Mouse (Mus musculus): ENCODE results near the gene Tada3. TPM values are rescaled to one million over a fixed set of nuclear protein-coding genes. Genes with fewer than 3 reads are reported as not detected.

The Tada3 gene
- polyA plus RNA-seq (2015; fragmentation: Nextera tagmentation; extraction: Ambion mirVana), result 16.5 and 17.2 TPM in 2 replicates

- Histone ChIP-seq H3K27me3 (ENCODE audit: control insufficient read depth, insufficient read depth, low read depth, low read length) (no peaks in the 10 kb centered on the region), H3K4me3 (ENCODE audit: low read depth, low read length) (peak within 1 kb of the TSS; percentile 78), H3K9ac (ENCODE audit: low read depth, low read length) (peak within 1 kb of the TSS; percentile 81), H3K4me2 (ENCODE audit: low read depth, low read length) (peak within 1 kb of the TSS; percentile 80), H3K36me3 (ENCODE audit: control insufficient read depth, insufficient read depth) (peaks cover 12% of the 10 kb centered on the region), H3K4me1 (ENCODE audit: control insufficient read depth, low read depth, low read length) (peaks cover 35% of the 10 kb centered on the region), H3K27ac (ENCODE audit: low read length) (peak within 1 kb of the TSS; percentile 97), H3K9me3 (replicated peaks; ENCODE audit: control insufficient read depth, low read length) (no peaks in the 10 kb centered on the region)
- ATAC-seq (ENCODE audit: low read depth), result peak; percentile 91
- 1% methylated on average over 61 of the region's 61 CpGs for WGBS (ENCODE audit: insufficient replicate concordance)
Measured at GRCm38 (mm10) chr6:113377496-113378385, at the start of gene Tada3, which contains the start of gene Arpc4. Gene Tada3, minus strand, starts transcription at chr6:113377883. Gene Arpc4, plus strand, starts transcription at chr6:113378115.

- Histone ChIP-seq H3K36me3 (ENCODE audit: control insufficient read depth, insufficient read depth) (no peaks in the 10 kb centered on the region), H3K4me3 (ENCODE audit: low read depth, low read length) (no peak overlapping the region), H3K27ac (ENCODE audit: low read length) (no peak overlapping the region), H3K27me3 (ENCODE audit: control insufficient read depth, insufficient read depth, low read depth, low read length) (no peaks in the 10 kb centered on the region), H3K9ac (ENCODE audit: low read depth, low read length) (no peak overlapping the region), H3K4me1 (ENCODE audit: control insufficient read depth, low read depth, low read length) (no peaks in the 10 kb centered on the region), H3K9me3 (replicated peaks; ENCODE audit: control insufficient read depth, low read length) (no peaks in the 10 kb centered on the region), H3K4me2 (ENCODE audit: low read depth, low read length) (no peak overlapping the region)
- peak; percentile 20; the same call in 1 of the 2 replicates for ATAC-seq (ENCODE audit: low read depth)
- WGBS (ENCODE audit: insufficient replicate concordance), result 56% methylated on average over 3 of the region's 3 CpGs
Measured at GRCm38 (mm10) chr6:113427397-113427796, 49.7 kb upstream of the Tada3 start.

- Histone ChIP-seq H3K9me3 (replicated peaks; ENCODE audit: control insufficient read depth, low read length) (no peaks in the 10 kb centered on the region), H3K4me2 (ENCODE audit: low read depth, low read length) (no peak overlapping the region), H3K9ac (ENCODE audit: low read depth, low read length) (no peak overlapping the region), H3K4me1 (ENCODE audit: control insufficient read depth, low read depth, low read length) (no peaks in the 10 kb centered on the region), H3K27ac (ENCODE audit: low read length) (no peak overlapping the region), H3K27me3 (ENCODE audit: control insufficient read depth, insufficient read depth, low read depth, low read length) (no peaks in the 10 kb centered on the region), H3K4me3 (ENCODE audit: low read depth, low read length) (no peak overlapping the region), H3K36me3 (ENCODE audit: control insufficient read depth, insufficient read depth) (no peaks in the 10 kb centered on the region)
- 70% methylated on average over 4 of the region's 4 CpGs for WGBS (ENCODE audit: insufficient replicate concordance)
- no peak for ATAC-seq (ENCODE audit: low read depth)
Measured at GRCm38 (mm10) chr6:113426696-113427095, 49.0 kb upstream of the Tada3 start.

GRCm38 (mm10) chr6:113424187-113424586 lies 46.5 kb upstream of the Tada3 start:
- H3K9me3 ChIP-seq (replicated peaks; ENCODE audit: control insufficient read depth, low read length), result no peaks in the 10 kb centered on the region
- H3K4me3 ChIP-seq (ENCODE audit: low read depth, low read length), result no peak overlapping the region
- H3K27me3 ChIP-seq (ENCODE audit: control insufficient read depth, insufficient read depth, low read depth, low read length), result no peaks in the 10 kb centered on the region
- peaks cover 5% of the 10 kb centered on the region for H3K4me1 ChIP-seq (ENCODE audit: control insufficient read depth, low read depth, low read length)
- ATAC-seq (ENCODE audit: low read depth), result no peak
- H3K4me2 ChIP-seq (ENCODE audit: low read depth, low read length), result no peak overlapping the region
- H3K9ac ChIP-seq (ENCODE audit: low read depth, low read length), result no peak overlapping the region
- H3K36me3 ChIP-seq (ENCODE audit: control insufficient read depth, insufficient read depth), result no peaks in the 10 kb centered on the region
- H3K27ac ChIP-seq (ENCODE audit: low read length), result no peak overlapping the region
- WGBS (ENCODE audit: insufficient replicate concordance), result 59% methylated on average over 7 of the region's 7 CpGs

- Histone ChIP-seq H3K9ac (ENCODE audit: low read depth, low read length) (no peak overlapping the region), H3K9me3 (replicated peaks; ENCODE audit: control insufficient read depth, low read length) (no peaks in the 10 kb centered on the region), H3K27ac (ENCODE audit: low read length) (no peak overlapping the region), H3K4me2 (ENCODE audit: low read depth, low read length) (no peak overlapping the region), H3K36me3 (ENCODE audit: control insufficient read depth, insufficient read depth) (no peaks in the 10 kb centered on the region), H3K4me1 (ENCODE audit: control insufficient read depth, low read depth, low read length) (peaks cover 12% of the 10 kb centered on the region), H3K27me3 (ENCODE audit: control insufficient read depth, insufficient read depth, low read depth, low read length) (no peaks in the 10 kb centered on the region), H3K4me3 (ENCODE audit: low read depth, low read length) (no peak overlapping the region)
- 30% methylated on average over 4 of the region's 4 CpGs for WGBS (ENCODE audit: insufficient replicate concordance)
- ATAC-seq (ENCODE audit: low read depth), result no peak
Measured at GRCm38 (mm10) chr6:113423000-113423399, 45.3 kb upstream of the Tada3 start.

GRCm38 (mm10) chr6:113419199-113419587 lies 41.5 kb upstream of the Tada3 start, which contains the start of gene Rpusd3:
Gene Rpusd3, minus strand, starts transcription at chr6:113419340.
- Histone ChIP-seq H3K27me3 (ENCODE audit: control insufficient read depth, insufficient read depth, low read depth, low read length) (no peaks in the 10 kb centered on the region), H3K36me3 (ENCODE audit: control insufficient read depth, insufficient read depth) (no peaks in the 10 kb centered on the region), H3K4me2 (ENCODE audit: low read depth, low read length) (peak within 1 kb of the TSS; percentile 94), H3K4me3 (ENCODE audit: low read depth, low read length) (peak within 1 kb of the TSS; percentile 77), H3K27ac (ENCODE audit: low read length) (peak within 1 kb of the TSS; percentile 46), H3K4me1 (ENCODE audit: control insufficient read depth, low read depth, low read length) (peaks cover 16% of the 10 kb centered on the region), H3K9ac (ENCODE audit: low read depth, low read length) (peak within 1 kb of the TSS; percentile 83), H3K9me3 (replicated peaks; ENCODE audit: control insufficient read depth, low read length) (no peaks in the 10 kb centered on the region)
- peak; percentile 99 for ATAC-seq (ENCODE audit: low read depth)
- WGBS (ENCODE audit: insufficient replicate concordance), result under 1% methylated on average over 25 of the region's 25 CpGs

GRCm38 (mm10) chr6:113418441-113419198 lies 40.9 kb upstream of the Tada3 start:
- Histone ChIP-seq H3K9me3 (replicated peaks; ENCODE audit: control insufficient read depth, low read length) (no peaks in the 10 kb centered on the region), H3K9ac (ENCODE audit: low read depth, low read length) (peak overlapping the region; percentile 83), H3K4me1 (ENCODE audit: control insufficient read depth, low read depth, low read length) (peaks cover 16% of the 10 kb centered on the region), H3K27me3 (ENCODE audit: control insufficient read depth, insufficient read depth, low read depth, low read length) (no peaks in the 10 kb centered on the region), H3K36me3 (ENCODE audit: control insufficient read depth, insufficient read depth) (no peaks in the 10 kb centered on the region), H3K27ac (ENCODE audit: low read length) (peak overlapping the region; percentile 46), H3K4me3 (ENCODE audit: low read depth, low read length) (peak overlapping the region; percentile 77), H3K4me2 (ENCODE audit: low read depth, low read length) (peak overlapping the region; percentile 94)
- peak; percentile 33 for ATAC-seq (ENCODE audit: low read depth)
- WGBS (ENCODE audit: insufficient replicate concordance), result 9% methylated on average over 16 of the region's 16 CpGs

- H3K9me3 ChIP-seq (replicated peaks; ENCODE audit: control insufficient read depth, low read length), result no peaks in the 10 kb centered on the region
- no peaks in the 10 kb centered on the region for H3K36me3 ChIP-seq (ENCODE audit: control insufficient read depth, insufficient read depth)
- H3K27me3 ChIP-seq (ENCODE audit: control insufficient read depth, insufficient read depth, low read depth, low read length), result no peaks in the 10 kb centered on the region
- H3K27ac ChIP-seq (ENCODE audit: low read length), result no peak overlapping the region
- no peak overlapping the region for H3K4me3 ChIP-seq (ENCODE audit: low read depth, low read length)
- no peak overlapping the region for H3K4me2 ChIP-seq (ENCODE audit: low read depth, low read length)
- ATAC-seq (ENCODE audit: low read depth), result no peak
- 69% methylated on average over 5 of the region's 5 CpGs for WGBS (ENCODE audit: insufficient replicate concordance)
- H3K4me1 ChIP-seq (ENCODE audit: control insufficient read depth, low read depth, low read length), result peaks cover 16% of the 10 kb centered on the region
- no peak overlapping the region for H3K9ac ChIP-seq (ENCODE audit: low read depth, low read length)
Measured at GRCm38 (mm10) chr6:113416416-113416815, 38.7 kb upstream of the Tada3 start.

Measured in liver, embryonic 16.5 days (tissue).